Mouse (Mus musculus) ES-E14 (cell line): ENCODE measurements around the gene Gcnt7. TPM values are rescaled to one million over a fixed set of nuclear protein-coding genes. Genes with fewer than 3 reads are reported as not detected.
A peak's percentile ranks its signal among the peaks of the same experiment; 100 is the strongest.

Experiments used
- DNase-seq: peaks from one replicate; pipeline ENCODE4 v3.0.0-alpha.2; 2013; ENCODE audit warnings: low read depth, low spot score
- H3K27ac ChIP-seq: 2 replicates; pipeline ENCODE4 v1.5.1; 2012; ENCODE audit warnings: low read depth, mild to moderate bottlenecking, low read length, moderate library complexity, mixed read lengths; ENCODE audit not compliant: poor library complexity, insufficient read depth, severe bottlenecking
- H3K36me3 ChIP-seq: 2 replicates; pipeline ENCODE4 v1.6.1; 2012; ENCODE audit warnings: mild to moderate bottlenecking, low read length, moderate library complexity, mixed read lengths; ENCODE audit not compliant: control insufficient read depth, poor library complexity, insufficient read depth, severe bottlenecking
- H3K4me1 ChIP-seq, 2 experiments: fragments of 150-350 bp in 1 of 2; sonication (generic) in 1 of 2; 2 replicates each; pipeline ENCODE4 v1.6.1; 2012; ENCODE audit warnings: low read length in 2 of 2, mild to moderate bottlenecking in 1 of 2, mixed read lengths in 1 of 2; ENCODE audit not compliant: control insufficient read depth in 2 of 2, insufficient read depth in 2 of 2, poor library complexity in 1 of 2
- H3K4me3 ChIP-seq, 2 experiments: fragments of 150-350 bp in 1 of 2; sonication (generic) in 1 of 2; 2 replicates each; pipeline ENCODE4 v1.5.1; 2012; ENCODE audit warnings: low read length in 2 of 2, low read depth in 1 of 2, mild to moderate bottlenecking in 1 of 2, mixed read lengths in 1 of 2; ENCODE audit not compliant: insufficient read depth in 1 of 2, poor library complexity in 1 of 2, severe bottlenecking in 1 of 2
- H3K9ac ChIP-seq: 2 replicates; pipeline ENCODE4 v1.6.1; 2012; ENCODE audit warnings: low read depth, mild to moderate bottlenecking, low read length, mixed read lengths; ENCODE audit not compliant: poor library complexity, insufficient read depth, severe bottlenecking
- H3K9me3 ChIP-seq: fragments of 150-350 bp; sonication (generic); 2 replicates; pipeline ENCODE4 v1.6.1; 2012; ENCODE audit warnings: low read depth, mild to moderate bottlenecking, low read length; ENCODE audit not compliant: control insufficient read depth, insufficient read depth
- CHD2 ChIP-seq: IDR thresholded peaks from 2 replicates; pipeline ENCODE4 v1.6.1; 2014; ENCODE audit warnings: mild to moderate bottlenecking, low read depth, low read length, inconsistent platforms
- HCFC1 ChIP-seq: IDR thresholded peaks from 2 replicates; pipeline ENCODE4 v1.6.1; 2012; ENCODE audit warnings: low read length, inconsistent platforms, borderline replicate concordance; ENCODE audit not compliant: insufficient read depth
- MAFK ChIP-seq: IDR thresholded peaks from 2 replicates; pipeline ENCODE4 v1.6.1; 2014; ENCODE audit warnings: mild to moderate bottlenecking, low read depth, low read length, inconsistent platforms; ENCODE audit not compliant: insufficient read depth
- ZC3H11A ChIP-seq: IDR thresholded peaks from 2 replicates; pipeline ENCODE4 v1.6.1; 2012; ENCODE audit warnings: low read depth, mild to moderate bottlenecking, inconsistent platforms, low read length, borderline replicate concordance
- ZNF384 ChIP-seq: IDR thresholded peaks from 2 replicates; pipeline ENCODE4 v1.6.1; 2012; ENCODE audit warnings: low read depth, low read length, inconsistent platforms
- in situ Hi-C, 2 experiments: fragments of 600-800 bp; cut with MboI; formaldehyde crosslinking; loops; one replicate each; pipeline ENCODE4 v1.15.1; 2025; ENCODE audit warnings: low sequenced_read_pairs in 2 of 2, inconsistent platforms in 1 of 2; ENCODE audit not compliant: unreplicated experiment in 2 of 2
- total RNA-seq: library from RNA; depleted of rRNA; stranded (reverse); fragments of 300-350 nt; gene quantifications from 2 replicates; pipeline ENCODE4 v1.2.3, GENCODE M21; 2012

The Gcnt7 gene
- total RNA-seq, 1 experiment: 0.27 TPM

DNA sequence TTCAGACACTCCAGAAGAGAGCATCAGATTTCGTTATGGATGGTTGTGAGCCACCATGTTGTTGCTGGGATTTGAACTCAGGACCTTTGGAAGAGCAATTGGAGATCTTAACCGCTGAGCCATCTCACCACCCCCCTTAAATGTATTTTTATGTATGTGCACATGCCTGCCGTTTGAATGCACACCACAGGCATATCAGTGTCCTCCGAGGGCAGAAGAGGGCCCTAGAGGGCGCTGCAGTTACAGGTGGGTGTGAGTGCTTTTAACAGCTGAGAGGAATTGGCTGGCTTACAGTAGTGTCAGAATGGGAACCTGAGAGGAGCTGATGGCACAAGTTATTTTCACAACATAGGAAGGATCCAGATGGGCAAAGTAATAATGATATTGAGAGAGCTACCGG is 16.6 kb upstream of the Gcnt7 start:
- in situ Hi-C loops: loop anchor here (10.0 to 25.0 kb wide), 2 partner anchors 287 to 300 kb away; no protein-coding TSS in a partner anchor
- Histone ChIP-seq H3K4me1 (no peaks in the 10 kb centered on the region; a peak in 1 of 4 replicates), H3K27ac (no peak overlapping the region), H3K9me3 (no peaks in the 10 kb centered on the region), H3K4me3 (no peak overlapping the region), H3K9ac (no peak overlapping the region), H3K36me3 (no peaks in the 10 kb centered on the region)
- DNase-seq: peak; percentile 42
- no peak for TF ChIP-seq MAFK
- no peak for TF ChIP-seq ZNF384
- TF ChIP-seq HCFC1: no peak
- TF ChIP-seq CHD2: no peak
- no peak for TF ChIP-seq ZC3H11A

DNA sequence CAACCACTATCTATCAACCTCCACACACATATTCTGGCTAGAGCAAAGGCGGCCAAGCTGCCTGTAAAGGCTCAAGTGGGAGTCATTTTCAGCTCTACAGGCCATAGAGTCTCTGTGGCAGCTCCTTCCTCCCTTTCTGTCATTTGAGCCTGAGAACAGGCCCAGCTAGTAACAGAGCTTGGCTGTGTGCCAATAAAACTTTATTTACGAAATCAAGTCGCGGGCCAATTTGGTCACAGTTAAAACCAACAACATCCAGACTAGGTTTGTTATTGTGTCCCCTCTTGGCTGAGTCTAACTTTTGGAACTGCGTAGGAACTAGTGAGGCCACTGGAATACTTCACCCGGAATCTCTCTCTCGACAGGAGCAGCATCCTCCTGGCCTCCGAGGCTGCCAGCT is 15.2 kb upstream of the Gcnt7 start:
- in situ Hi-C loops: loop anchor here in 1 of 2 experiments (10.0 kb wide), 1 partner anchor 301 kb away; no protein-coding TSS in a partner anchor
- TF ChIP-seq ZC3H11A: no peak
- no peak overlapping the region for H3K9ac ChIP-seq
- H3K4me3 ChIP-seq: no peak overlapping the region
- no peak overlapping the region for H3K27ac ChIP-seq
- no peaks in the 10 kb centered on the region for H3K9me3 ChIP-seq
- peaks cover 5% of the 10 kb centered on the region; the same call in 1 of the 2 replicates for H3K36me3 ChIP-seq
- no peak for DNase-seq
- H3K4me1 ChIP-seq: no peaks in the 10 kb centered on the region; a peak in 1 of 4 replicates

GRCm38 (mm10) chr2:172472318-172472717 is 13.9 kb upstream of the Gcnt7 start, which contains the start of gene Fam209:
Gene Fam209 (plus strand): TSS chr2:172472520.
- no peak within 1 kb of the TSS for H3K27ac ChIP-seq
- H3K4me3 ChIP-seq: no peak within 1 kb of the TSS
- peaks cover 9% of the 10 kb centered on the region; the same call in 1 of the 2 replicates for H3K36me3 ChIP-seq
- in situ Hi-C loops: loop anchor here in 1 of 2 experiments (10.0 kb wide), 1 partner anchor 302 kb away; no protein-coding TSS in a partner anchor
- no peaks in the 10 kb centered on the region for H3K9me3 ChIP-seq
- no peaks in the 10 kb centered on the region for H3K4me1 ChIP-seq
- no peak for DNase-seq
- H3K9ac ChIP-seq: no peak within 1 kb of the TSS
- TF ChIP-seq ZC3H11A (no peak), MAFK (no peak), HCFC1 (no peak), ZNF384 (no peak), CHD2 (no peak)

DNA sequence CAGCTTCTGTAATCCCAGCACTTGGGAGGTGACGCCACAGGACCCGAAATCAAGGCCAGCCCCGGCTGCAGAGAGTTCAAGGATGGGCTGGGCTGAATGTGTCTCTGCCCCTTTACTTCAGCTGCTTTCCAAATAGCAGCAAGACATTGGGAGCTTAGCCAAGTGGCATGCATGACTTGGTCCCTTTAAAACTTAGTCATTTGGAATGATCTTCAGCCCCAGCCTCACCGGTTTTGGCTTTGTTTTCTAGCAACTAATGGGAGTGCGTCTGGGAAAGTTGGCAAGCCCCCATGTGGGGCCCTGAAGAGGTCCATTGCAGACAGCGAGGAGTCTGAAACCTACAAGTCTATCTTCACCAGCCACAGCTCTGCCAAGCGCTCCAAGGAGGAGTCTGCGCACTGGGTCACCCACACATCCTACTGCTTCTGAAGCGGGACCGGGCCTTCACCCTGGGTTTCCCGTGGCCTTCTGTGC is 10.0 kb upstream of the Gcnt7 start:
- no peak for DNase-seq
- H3K36me3 ChIP-seq: peaks cover 30% of the 10 kb centered on the region
- H3K27ac ChIP-seq: no peak overlapping the region
- in situ Hi-C loops: no loop called here
- no peaks in the 10 kb centered on the region for H3K4me1 ChIP-seq
- H3K4me3 ChIP-seq: no peak overlapping the region
- TF ChIP-seq HCFC1: no peak
- TF ChIP-seq MAFK: no peak
- TF ChIP-seq ZC3H11A: no peak
- no peak for TF ChIP-seq ZNF384
- TF ChIP-seq CHD2: no peak
- no peaks in the 10 kb centered on the region for H3K9me3 ChIP-seq
- no peak overlapping the region for H3K9ac ChIP-seq

DNA sequence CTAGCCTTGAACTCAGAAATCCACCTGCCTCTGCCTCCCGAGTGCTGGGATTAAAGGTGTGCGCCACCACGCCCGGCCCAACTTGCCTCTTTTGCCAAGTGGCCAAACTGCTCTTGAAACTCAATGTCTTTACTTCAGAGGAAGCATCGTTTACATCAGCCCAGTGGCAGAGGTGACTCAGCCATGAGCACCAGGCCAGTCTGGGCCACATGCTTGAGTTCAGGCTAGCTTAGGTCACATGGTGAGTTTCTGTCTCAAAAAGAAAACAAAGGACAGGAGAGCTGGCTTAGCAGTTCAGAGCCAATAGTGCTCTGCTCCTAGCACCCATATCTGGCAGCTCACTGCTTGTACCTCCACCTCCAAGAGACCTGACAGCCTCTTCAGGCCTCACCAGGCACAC is 8.8 kb upstream of the Gcnt7 start:
- Histone ChIP-seq H3K9me3 (no peaks in the 10 kb centered on the region), H3K27ac (no peak overlapping the region), H3K4me1 (no peaks in the 10 kb centered on the region), H3K9ac (no peak overlapping the region), H3K36me3 (peaks cover 35% of the 10 kb centered on the region), H3K4me3 (no peak overlapping the region)
- no peak for DNase-seq
- TF ChIP-seq ZNF384 (no peak), MAFK (no peak), HCFC1 (no peak)
- in situ Hi-C loops: no loop called here
